Mouse (Mus musculus): ENCODE measurements around the gene Rhebl1. TPM values are rescaled to one million over a fixed set of nuclear protein-coding genes. Genes with fewer than 3 reads are reported as not detected.

The Rhebl1 gene
- polyA plus RNA-seq, 1 experiment from 2014 or later, result 32.1 TPM

DNA sequence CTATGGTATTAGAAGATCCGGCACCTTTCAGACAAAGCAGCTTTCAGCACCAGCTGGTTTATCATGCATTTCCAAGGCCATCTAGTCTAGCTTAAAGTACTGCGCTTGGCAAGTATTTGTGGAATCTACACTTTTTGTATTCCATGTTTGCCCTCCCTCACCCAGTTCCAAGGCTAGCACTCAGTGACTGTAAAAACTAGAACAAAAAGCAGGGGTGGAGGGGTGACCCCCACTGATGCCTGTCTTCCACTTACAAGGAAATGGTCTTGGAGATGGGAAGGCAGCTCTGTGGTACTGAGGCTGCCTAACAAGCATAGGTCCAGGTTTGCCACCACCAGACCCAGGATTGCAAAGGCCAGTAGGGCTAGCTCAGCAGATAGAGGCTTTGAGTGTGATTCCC lies 8.3 kb upstream of the Rhebl1 start:
- Histone ChIP-seq H3K4me3 (no peak overlapping the region), H3K27me3 (peaks cover 33% of the 10 kb centered on the region)
- 91% methylated on average over 2 of the region's 2 CpGs for WGBS

DNA sequence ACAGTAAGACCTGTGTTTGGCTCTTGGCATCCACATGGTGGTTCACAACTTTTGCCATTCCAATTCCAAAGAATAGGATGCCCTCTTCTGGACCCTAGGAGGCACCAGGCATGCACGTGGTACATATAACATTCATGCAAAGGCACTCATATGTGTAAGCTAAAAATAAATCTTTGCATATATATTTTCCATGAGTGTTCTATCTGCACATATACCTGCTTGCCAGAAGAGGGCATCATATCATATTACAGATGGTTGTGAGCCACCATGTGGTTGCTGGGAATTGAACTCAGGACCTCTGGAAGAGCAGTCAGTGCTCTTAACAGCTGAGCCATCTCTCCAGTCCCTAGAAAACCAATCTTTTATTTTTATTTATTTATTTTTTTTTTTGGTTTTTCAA lies 7.2 kb upstream of the Rhebl1 start:
- H3K36me3 ChIP-seq, result peaks cover 30% of the 10 kb centered on the region
- no peak overlapping the region for H3K4me3 ChIP-seq
- WGBS, result 67% methylated on average over 1 of the region's 1 CpGs
- H3K4me1 ChIP-seq (replicated peaks), result peaks cover 14% of the 10 kb centered on the region
- no peak overlapping the region for H3K4me2 ChIP-seq
- H3K27me3 ChIP-seq, result peaks cover 43% of the 10 kb centered on the region
- H3K27ac ChIP-seq (replicated peaks), result no peak overlapping the region
- H3K9me3 ChIP-seq, result no peaks in the 10 kb centered on the region
- ATAC-seq (ENCODE audit: low FRiP score, low read depth), result no peak
- H3K9ac ChIP-seq, result no peak overlapping the region

More for the DNA sequence above, 8.3 kb upstream of the Rhebl1 start:
- peaks cover 40% of the 10 kb centered on the region for H3K36me3 ChIP-seq
- H3K27ac ChIP-seq (replicated peaks), result no peak overlapping the region
- no peak for ATAC-seq (ENCODE audit: low FRiP score, low read depth)
- no peak overlapping the region for H3K4me2 ChIP-seq
- no peaks in the 10 kb centered on the region for H3K9me3 ChIP-seq
- no peak overlapping the region for H3K9ac ChIP-seq
- peaks cover 11% of the 10 kb centered on the region for H3K4me1 ChIP-seq (replicated peaks)

DNA sequence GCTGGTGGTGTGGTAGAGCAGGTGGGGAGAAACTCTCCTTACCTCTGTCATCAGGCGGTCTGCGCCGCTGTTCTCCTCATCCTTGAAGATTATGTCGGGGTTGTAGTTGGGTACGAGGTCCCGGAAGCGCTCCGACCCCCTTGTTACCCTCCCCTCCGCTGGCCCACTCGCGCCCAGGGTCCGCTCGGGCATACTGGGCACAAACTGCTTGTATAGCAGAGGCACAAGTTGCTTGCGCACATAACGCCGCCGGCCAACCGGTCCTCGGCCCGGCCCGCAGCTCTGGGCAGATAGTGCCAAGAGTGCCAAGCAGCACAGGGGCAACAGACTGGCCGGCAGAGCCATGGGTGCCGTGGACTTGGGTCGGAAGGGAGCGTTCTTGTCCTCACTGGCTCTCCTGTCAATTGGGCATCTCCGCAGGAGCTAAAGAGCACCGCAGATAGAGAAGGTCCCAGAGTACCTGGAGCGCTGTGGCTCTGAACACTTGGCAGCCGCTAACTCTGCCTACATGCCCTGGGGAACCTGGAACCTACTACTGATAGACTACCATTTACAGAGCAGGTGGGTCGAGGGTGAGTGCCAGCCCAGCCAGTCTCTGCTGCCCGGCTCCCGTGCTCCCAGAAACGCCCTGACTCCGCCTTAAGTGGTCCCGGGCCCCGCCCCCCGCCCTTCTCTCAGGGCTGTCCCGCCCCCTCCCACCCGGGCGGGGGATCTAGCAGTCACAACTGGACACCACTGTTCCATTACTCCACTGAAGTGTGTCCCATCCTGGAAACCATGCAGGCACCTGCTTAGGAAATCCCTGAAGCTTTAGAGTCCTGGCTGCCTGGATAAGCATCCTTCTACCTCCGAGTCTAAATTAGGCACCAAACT lies 3.8 kb upstream of the Rhebl1 start, which contains the start of gene Dhh:
TSS of gene Dhh (minus strand) at position 613 of the 873 bp plus-strand sequence.
- H3K4me2 ChIP-seq, result peak within 1 kb of the TSS; percentile 44
- H3K9me3 ChIP-seq, result no peaks in the 10 kb centered on the region
- H3K27ac ChIP-seq (replicated peaks), result no peak within 1 kb of the TSS
- peaks cover 40% of the 10 kb centered on the region for H3K4me1 ChIP-seq (replicated peaks)
- ATAC-seq (ENCODE audit: low FRiP score, low read depth), result no peak
- peaks cover 2% of the 10 kb centered on the region; the same call in 1 of the 2 replicates for H3K36me3 ChIP-seq
- under 1% methylated on average over 41 of the region's 41 CpGs for WGBS
- peak within 1 kb of the TSS; percentile 24 for H3K4me3 ChIP-seq
- H3K27me3 ChIP-seq, result peaks cover 75% of the 10 kb centered on the region
- no peak within 1 kb of the TSS for H3K9ac ChIP-seq

- Histone ChIP-seq H3K9me3 (no peaks in the 10 kb centered on the region), H3K4me1 (replicated peaks) (peaks cover 40% of the 10 kb centered on the region), H3K27ac (replicated peaks) (no peak overlapping the region), H3K4me3 (peak overlapping the region; percentile 24), H3K9ac (no peak overlapping the region), H3K4me2 (peak overlapping the region; percentile 44), H3K36me3 (no peaks in the 10 kb centered on the region), H3K27me3 (peaks cover 82% of the 10 kb centered on the region)
- WGBS, result 2% methylated on average over 10 of the region's 10 CpGs
- ATAC-seq (ENCODE audit: low FRiP score, low read depth), result no peak
Measured at GRCm38 (mm10) chr15:98897495-98897894, 3.2 kb upstream of the Rhebl1 start.

GRCm38 (mm10) chr15:98895635-98896589 lies 1.6 kb upstream of the Rhebl1 start:
- ATAC-seq (ENCODE audit: low FRiP score, low read depth), result peak; percentile 36; the same call in 1 of the 2 replicates
- Histone ChIP-seq H3K36me3 (no peaks in the 10 kb centered on the region), H3K27me3 (peaks cover 87% of the 10 kb centered on the region), H3K9ac (peak overlapping the region; percentile 32), H3K9me3 (no peaks in the 10 kb centered on the region), H3K4me2 (peak overlapping the region; percentile 91), H3K4me3 (peak overlapping the region; percentile 46), H3K27ac (replicated peaks) (no peak overlapping the region), H3K4me1 (replicated peaks) (peaks cover 43% of the 10 kb centered on the region)
- 2% methylated on average over 41 of the region's 41 CpGs for WGBS

DNA sequence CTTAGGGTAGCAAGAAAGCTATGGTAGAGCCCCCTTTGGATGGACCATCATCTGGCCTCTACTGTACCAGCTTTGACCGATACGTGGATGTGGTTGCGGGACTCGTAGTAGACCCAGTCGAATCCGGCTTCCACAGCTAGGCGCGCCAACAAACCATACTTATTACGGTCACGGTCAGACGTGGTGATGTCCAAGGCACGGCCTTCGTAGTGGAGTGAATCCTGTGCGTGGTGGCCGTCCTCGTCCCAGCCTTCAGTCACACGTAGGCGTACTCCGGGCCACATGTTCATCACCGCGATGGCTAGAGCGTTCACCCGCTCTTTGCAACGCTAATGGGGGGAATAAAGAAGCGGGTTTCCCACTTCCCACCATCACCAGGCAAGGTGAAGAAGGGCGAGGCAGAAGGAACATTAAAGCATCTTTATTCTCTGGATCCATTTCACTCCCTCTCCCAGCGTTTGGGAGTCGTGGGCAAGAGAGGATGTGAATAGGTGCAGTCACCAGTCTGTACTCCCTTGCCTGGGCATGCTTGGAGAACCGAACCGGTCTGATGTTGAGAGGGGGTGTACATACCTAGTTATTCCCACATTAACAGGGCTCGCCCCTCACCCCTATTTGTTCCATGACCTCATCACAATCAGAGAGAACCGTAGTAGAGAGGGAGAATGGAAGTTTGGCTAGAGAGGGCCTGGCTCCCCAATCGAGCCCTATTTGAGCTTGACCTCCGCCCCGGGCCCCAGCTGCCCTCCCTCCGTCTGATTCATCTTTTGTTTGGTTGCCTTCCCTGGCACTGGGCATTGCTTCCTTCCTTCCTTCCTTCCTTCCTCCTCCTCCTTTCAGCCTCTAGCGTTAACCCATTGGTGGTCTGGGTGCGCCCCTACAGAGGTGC lies 650 bp upstream of the Rhebl1 start:
- ATAC-seq (ENCODE audit: low FRiP score, low read depth), result 0 out of 2 replicates have a peak, but pooled peaks have one; percentile 3
- no peaks in the 10 kb centered on the region for H3K9me3 ChIP-seq
- 3% methylated on average over 37 of the region's 38 CpGs for WGBS
- no peak overlapping the region for H3K27ac ChIP-seq (replicated peaks)
- peaks cover 77% of the 10 kb centered on the region for H3K27me3 ChIP-seq
- peak overlapping the region; percentile 32; the same call in 1 of the 2 replicates for H3K9ac ChIP-seq
- peak overlapping the region; percentile 46 for H3K4me3 ChIP-seq
- H3K36me3 ChIP-seq, result no peaks in the 10 kb centered on the region
- peak overlapping the region; percentile 91 for H3K4me2 ChIP-seq
- H3K4me1 ChIP-seq (replicated peaks), result peaks cover 43% of the 10 kb centered on the region

- H3K4me2 ChIP-seq, result no peak overlapping the region
- H3K27ac ChIP-seq (replicated peaks), result no peak overlapping the region
- no peaks in the 10 kb centered on the region for H3K9me3 ChIP-seq
- H3K9ac ChIP-seq, result no peak overlapping the region
- H3K4me3 ChIP-seq, result no peak overlapping the region
- H3K36me3 ChIP-seq, result no peaks in the 10 kb centered on the region
- peaks cover 59% of the 10 kb centered on the region for H3K27me3 ChIP-seq
- H3K4me1 ChIP-seq (replicated peaks), result peaks cover 37% of the 10 kb centered on the region
- 49% methylated on average over 4 of the region's 4 CpGs for WGBS
- no peak for ATAC-seq (ENCODE audit: low FRiP score, low read depth)
Measured at GRCm38 (mm10) chr15:98893036-98893435, 1.3 kb downstream of the Rhebl1 start.

DNA sequence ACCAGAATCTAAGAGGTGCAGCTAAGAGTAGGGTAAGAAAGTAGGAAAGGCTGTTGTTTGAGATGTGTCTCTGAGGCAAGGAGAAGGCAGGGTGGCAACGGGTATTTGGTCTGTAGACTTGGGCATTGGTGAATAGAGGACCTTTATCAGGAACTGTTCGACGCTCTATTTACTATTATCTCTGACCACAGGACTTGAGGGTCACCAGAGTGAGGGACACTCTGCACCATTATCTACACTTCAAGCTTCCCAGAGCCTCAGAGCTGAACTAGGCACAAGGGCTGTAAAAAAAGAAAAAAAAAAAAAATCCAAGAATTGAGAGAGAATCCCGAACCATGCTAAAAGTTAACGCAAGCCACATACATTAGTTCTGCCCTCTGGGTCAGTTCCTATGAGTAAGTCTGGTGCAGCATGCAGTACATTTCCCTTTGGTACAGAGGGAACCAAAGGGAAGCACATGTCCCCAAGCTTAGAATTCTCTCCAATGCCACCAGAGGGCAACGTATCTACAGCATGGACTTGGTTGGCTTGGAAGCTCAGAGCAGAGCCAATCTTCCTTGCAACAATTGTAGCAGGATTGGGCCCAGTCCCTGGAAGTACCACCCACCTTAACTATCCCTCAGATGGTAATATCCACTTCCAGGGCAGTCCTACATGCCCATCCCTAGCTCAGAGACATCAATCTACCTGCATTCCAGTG lies 2.3 kb downstream of the Rhebl1 start:
- Histone ChIP-seq H3K4me2 (no peak overlapping the region), H3K9ac (no peak overlapping the region), H3K27ac (replicated peaks) (no peak overlapping the region), H3K4me3 (no peak overlapping the region), H3K27me3 (peaks cover 49% of the 10 kb centered on the region), H3K4me1 (replicated peaks) (peaks cover 30% of the 10 kb centered on the region), H3K9me3 (no peaks in the 10 kb centered on the region), H3K36me3 (no peaks in the 10 kb centered on the region)
- peak; percentile 52; the same call in 1 of the 2 replicates for ATAC-seq (ENCODE audit: low FRiP score, low read depth)
- 42% methylated on average over 6 of the region's 6 CpGs for WGBS

DNA sequence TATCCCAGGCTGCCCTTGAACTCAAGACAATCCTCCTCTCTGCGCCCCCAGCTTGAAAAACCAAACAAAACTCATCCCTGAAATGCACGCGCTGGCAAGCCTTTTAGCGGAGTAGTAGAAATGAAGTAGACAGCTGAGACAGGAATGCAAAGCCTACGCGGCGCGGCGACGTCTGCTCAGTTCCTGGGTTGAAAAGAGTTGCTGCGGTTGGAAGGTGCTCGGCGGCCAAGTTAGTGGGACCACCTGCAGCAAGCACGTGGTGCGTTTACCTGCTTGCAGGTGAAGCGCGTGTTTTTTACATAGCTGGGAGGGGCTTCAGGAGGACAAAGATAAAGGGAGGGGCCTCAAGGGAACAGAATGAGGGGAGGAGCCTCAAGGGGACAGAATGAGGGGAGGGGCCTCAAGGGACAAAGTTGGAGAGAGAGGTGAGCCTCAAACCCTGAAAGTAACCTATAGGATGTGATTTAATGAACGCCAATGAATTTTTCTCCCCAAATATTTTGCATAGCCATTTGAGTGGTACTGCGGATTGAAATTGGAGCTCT lies 3.1 kb downstream of the Rhebl1 start:
- no peaks in the 10 kb centered on the region for H3K36me3 ChIP-seq
- no peak overlapping the region for H3K9ac ChIP-seq
- H3K4me2 ChIP-seq, result no peak overlapping the region
- H3K9me3 ChIP-seq, result no peaks in the 10 kb centered on the region
- no peak overlapping the region for H3K4me3 ChIP-seq
- no peak for ATAC-seq (ENCODE audit: low FRiP score, low read depth)
- WGBS, result 8% methylated on average over 19 of the region's 19 CpGs
- no peak overlapping the region for H3K27ac ChIP-seq (replicated peaks)
- H3K27me3 ChIP-seq, result peaks cover 42% of the 10 kb centered on the region
- H3K4me1 ChIP-seq (replicated peaks), result peaks cover 30% of the 10 kb centered on the region

DNA sequence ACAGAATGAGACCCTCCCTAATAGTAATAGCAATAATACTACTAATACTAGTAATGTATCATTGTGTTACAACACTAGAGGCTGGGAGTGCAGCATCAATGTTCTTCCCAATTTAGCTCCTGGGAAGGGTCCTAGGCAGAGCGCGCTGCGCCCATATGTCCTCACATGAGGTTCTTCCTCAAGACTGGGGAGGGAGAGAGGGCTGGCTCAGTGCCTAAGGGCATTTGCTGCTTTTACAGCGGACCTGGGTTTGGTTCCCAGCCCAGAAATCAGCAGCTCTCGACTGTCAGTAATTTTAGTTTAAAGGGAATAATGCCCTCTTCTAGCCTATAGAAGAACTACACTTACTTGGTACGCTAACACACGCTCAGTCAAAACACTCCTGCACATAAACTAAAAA lies 6.8 kb downstream of the Rhebl1 start:
- Histone ChIP-seq H3K9me3 (no peaks in the 10 kb centered on the region), H3K27me3 (peaks cover 6% of the 10 kb centered on the region; the same call in 1 of the 2 replicates), H3K4me2 (no peak overlapping the region), H3K36me3 (no peaks in the 10 kb centered on the region), H3K4me1 (replicated peaks) (0 out of 2 replicates have a peak, but pooled peaks cover 3% of the 10 kb centered on the region), H3K4me3 (no peak overlapping the region), H3K27ac (replicated peaks) (no peak overlapping the region), H3K9ac (no peak overlapping the region)
- WGBS, result 83% methylated on average over 7 of the region's 7 CpGs
- ATAC-seq (ENCODE audit: low FRiP score, low read depth), result no peak
